Mouse (Mus musculus): ENCODE results near the gene Tmem69. TPM values are rescaled to one million over a fixed set of nuclear protein-coding genes. Genes with fewer than 3 reads are reported as not detected.

The Tmem69 gene
- polyA plus RNA-seq, 1 experiment = 9.5 TPM

Other genes starting within 250 kb of the Tmem69 start
- gene Mast2, start 91.8 kb downstream of the Tmem69 start, polyA plus RNA-seq (2012; rRNA removed) = 91.5 and 91.7 TPM in 2 replicates
- gene Ipp, start 48.4 kb downstream of the Tmem69 start, polyA plus RNA-seq (2012; rRNA removed) = 6.7 and 8.7 TPM in 2 replicates
- 36.7 and 37.4 TPM in 2 replicates for gene Gpbp1l1, start 1.7 kb upstream of the Tmem69 start, polyA plus RNA-seq (2012; rRNA removed)
- 5.4 and 5.9 TPM in 2 replicates for gene Ccdc17, start 40.7 kb upstream of the Tmem69 start, polyA plus RNA-seq (2012; rRNA removed)
- 24.1 and 28.1 TPM in 2 replicates for gene Nasp, start 72.0 kb upstream of the Tmem69 start, polyA plus RNA-seq (2012; rRNA removed)
- gene Akr1a1, start 95.7 kb upstream of the Tmem69 start, polyA plus RNA-seq (2012; rRNA removed) = 464 and 487 TPM in 2 replicates
- 212 and 256 TPM in 2 replicates for gene Prdx1, start 129.6 kb upstream of the Tmem69 start, polyA plus RNA-seq (2012; rRNA removed)
- gene Mmachc, start 152.5 kb upstream of the Tmem69 start, polyA plus RNA-seq (2012; rRNA removed) = 18.5 and 19.5 TPM in 2 replicates
- 19.4 and 22.8 TPM in 2 replicates for gene Ccdc163, start 152.6 kb upstream of the Tmem69 start, polyA plus RNA-seq (2012; rRNA removed)
- gene Tesk2, start 165.0 kb upstream of the Tmem69 start, polyA plus RNA-seq (2012; rRNA removed) = 5.2 and 5.9 TPM in 2 replicates

Data from frontal cortex, adult 2 months (tissue).